Mouse (Mus musculus) liver, embryonic 16.5 days (tissue): ENCODE data around the gene Pabpc1l. TPM values are rescaled to one million over a fixed set of nuclear protein-coding genes. Genes with fewer than 3 reads are reported as not detected.

ENCODE experiments used
- ATAC-seq: fragments of 200-750 bp; cut with Nextera tagmentation; 2 replicates; pipeline ENCODE4 v1.8.0; 2017; ENCODE audit warnings: low read depth, mild to moderate bottlenecking, moderate number of reproducible peaks, moderate library complexity
- H3K27ac ChIP-seq: fragments of 300-500 bp; sonication (generic); 2 replicates; pipeline ENCODE4 v1.5.1; 2014; ENCODE audit warnings: mild to moderate bottlenecking, low read length
- H3K27me3 ChIP-seq: fragments of 300-500 bp; sonication (generic); 2 replicates; pipeline ENCODE4 v1.6.1; 2014; ENCODE audit warnings: low read depth, low read length, mixed read lengths; ENCODE audit not compliant: control insufficient read depth, insufficient read depth
- H3K36me3 ChIP-seq: fragments of 300-500 bp; sonication (generic); 2 replicates; pipeline ENCODE4 v1.6.1; 2014; ENCODE audit warnings: mild to moderate bottlenecking; ENCODE audit not compliant: control insufficient read depth, insufficient read depth
- H3K4me1 ChIP-seq: fragments of 300-500 bp; sonication (generic); 2 replicates; pipeline ENCODE4 v1.6.1; 2014; ENCODE audit warnings: low read depth, low read length, mixed read lengths; ENCODE audit not compliant: control insufficient read depth
- H3K4me2 ChIP-seq: fragments of 300-500 bp; sonication (generic); 2 replicates; pipeline ENCODE4 v1.6.1; 2014; ENCODE audit warnings: low read depth, low read length, mixed read lengths
- H3K4me3 ChIP-seq: fragments of 300-500 bp; sonication (generic); 2 replicates; pipeline ENCODE4 v1.5.1; 2014; ENCODE audit warnings: low read depth, mild to moderate bottlenecking, low read length
- H3K9ac ChIP-seq: fragments of 300-500 bp; sonication (generic); 2 replicates; pipeline ENCODE4 v1.6.1; 2014; ENCODE audit warnings: low read depth, low read length
- H3K9me3 ChIP-seq: fragments of 300-500 bp; sonication (generic); replicated peaks from 2 replicates; pipeline ENCODE4 v1.6.1; 2016; ENCODE audit warnings: low read length; ENCODE audit not compliant: control insufficient read depth
- WGBS: fragments of 180-500 bp; shearing (Covaris S2); extraction: QIAGEN DNeasy Blood & Tissue Kit; methylation state at CpG from one replicate; pipeline ENCODE4 v1.1.7; 2014; ENCODE audit not compliant: insufficient replicate concordance; 5-methylcytosine and 5-hydroxymethylcytosine counted together
- polyA plus RNA-seq: library from polyadenylated mRNA; unstranded; fragments of >200 nt; fragmentation: Nextera tagmentation; extraction: Ambion mirVana; gene quantifications from 2 replicates; pipeline ENCODE4 v1.2.1, GENCODE M21; 2015

Pabpc1l gene
- polyA plus RNA-seq, 1 experiment from 2014 or later = 0.34 TPM

DNA sequence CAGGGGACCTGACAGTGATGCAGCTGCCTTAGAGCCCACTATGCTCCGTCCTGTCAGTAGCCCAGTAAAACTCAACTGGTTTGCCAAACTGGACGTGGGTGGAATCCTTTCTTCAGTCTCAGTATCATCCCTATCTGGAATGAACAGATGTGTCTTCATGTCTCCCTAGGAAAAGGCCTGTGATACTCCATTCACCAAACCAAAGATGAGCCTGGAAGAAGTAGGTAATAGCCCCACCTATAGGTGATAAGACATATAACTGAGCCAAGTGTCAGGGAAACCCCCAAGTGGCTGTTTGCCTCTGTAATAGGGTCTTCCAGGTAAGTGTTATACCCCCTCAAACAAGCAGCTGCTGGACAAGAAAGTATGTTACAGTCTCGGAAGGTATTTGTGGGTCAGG, 6.3 kb upstream of the Pabpc1l start:
- Histone ChIP-seq H3K9me3 (no peaks in the 10 kb centered on the region), H3K36me3 (peaks cover 36% of the 10 kb centered on the region), H3K4me3 (no peak overlapping the region), H3K4me2 (no peak overlapping the region), H3K4me1 (no peaks in the 10 kb centered on the region), H3K27ac (no peak overlapping the region), H3K27me3 (no peaks in the 10 kb centered on the region), H3K9ac (no peak overlapping the region)
- no peak for ATAC-seq
- whole genome bisulfite sequencing = 62% methylated on average over 3 of the region's 3 CpGs

GRCm38 (mm10) chr2:164019943-164020342, 5.3 kb upstream of the Pabpc1l start:
- H3K4me2 ChIP-seq = no peak overlapping the region
- 62% methylated on average over 4 of the region's 4 CpGs for WGBS
- H3K27ac ChIP-seq = no peak overlapping the region

GRCm38 (mm10) chr2:164022104-164022503, 3.1 kb upstream of the Pabpc1l start:
- Histone ChIP-seq H3K27ac (no peak overlapping the region), H3K9ac (no peak overlapping the region), H3K4me1 (no peaks in the 10 kb centered on the region), H3K4me3 (no peak overlapping the region), H3K9me3 (no peaks in the 10 kb centered on the region), H3K36me3 (peaks cover 9% of the 10 kb centered on the region), H3K27me3 (no peaks in the 10 kb centered on the region), H3K4me2 (no peak overlapping the region)
- no peak for ATAC-seq
- WGBS = 26% methylated on average over 2 of the region's 2 CpGs

More at GRCm38 (mm10) chr2:164019943-164020342, 5.3 kb upstream of the Pabpc1l start:
- Histone ChIP-seq H3K4me1 (no peaks in the 10 kb centered on the region), H3K9ac (no peak overlapping the region), H3K36me3 (peaks cover 29% of the 10 kb centered on the region), H3K27me3 (no peaks in the 10 kb centered on the region), H3K4me3 (no peak overlapping the region), H3K9me3 (no peaks in the 10 kb centered on the region)
- no peak for ATAC-seq

DNA sequence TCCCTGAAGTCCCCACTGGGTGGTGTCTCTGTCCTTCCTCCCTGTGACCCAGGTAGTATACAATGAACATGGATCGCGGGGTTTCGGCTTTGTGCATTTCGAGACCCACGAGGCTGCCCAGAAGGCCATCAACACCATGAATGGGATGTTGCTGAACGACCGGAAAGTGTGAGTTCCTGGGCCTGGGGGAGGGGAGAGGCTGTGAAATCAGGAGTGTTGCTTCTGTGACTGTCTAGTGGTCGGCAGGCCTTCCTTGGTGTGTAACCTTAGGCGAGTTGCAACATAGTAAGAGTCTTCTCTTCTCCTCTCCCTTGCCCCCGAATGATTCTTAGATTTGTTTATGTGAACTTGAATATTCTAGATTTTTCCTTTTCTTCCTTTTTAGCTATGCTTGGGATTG, 5.9 kb downstream of the Pabpc1l start:
- Histone ChIP-seq H3K27ac (no peak overlapping the region), H3K4me3 (no peak overlapping the region), H3K9me3 (no peaks in the 10 kb centered on the region), H3K4me1 (no peaks in the 10 kb centered on the region), H3K4me2 (no peak overlapping the region), H3K36me3 (no peaks in the 10 kb centered on the region), H3K9ac (no peak overlapping the region), H3K27me3 (no peaks in the 10 kb centered on the region)
- WGBS = 57% methylated on average over 10 of the region's 10 CpGs
- ATAC-seq = no peak

- no peaks in the 10 kb centered on the region for H3K36me3 ChIP-seq
- no peaks in the 10 kb centered on the region for H3K4me1 ChIP-seq
- no peak overlapping the region for H3K4me3 ChIP-seq
- H3K27ac ChIP-seq = no peak overlapping the region
- H3K4me2 ChIP-seq = no peak overlapping the region
- H3K9me3 ChIP-seq = no peaks in the 10 kb centered on the region
- 62% methylated on average over 3 of the region's 3 CpGs for WGBS
- no peaks in the 10 kb centered on the region for H3K27me3 ChIP-seq
- H3K9ac ChIP-seq = no peak overlapping the region
- no peak for ATAC-seq
These were observed 7.7 kb downstream of the Pabpc1l start for GRCm38 (mm10) chr2:164032973-164033372.

DNA sequence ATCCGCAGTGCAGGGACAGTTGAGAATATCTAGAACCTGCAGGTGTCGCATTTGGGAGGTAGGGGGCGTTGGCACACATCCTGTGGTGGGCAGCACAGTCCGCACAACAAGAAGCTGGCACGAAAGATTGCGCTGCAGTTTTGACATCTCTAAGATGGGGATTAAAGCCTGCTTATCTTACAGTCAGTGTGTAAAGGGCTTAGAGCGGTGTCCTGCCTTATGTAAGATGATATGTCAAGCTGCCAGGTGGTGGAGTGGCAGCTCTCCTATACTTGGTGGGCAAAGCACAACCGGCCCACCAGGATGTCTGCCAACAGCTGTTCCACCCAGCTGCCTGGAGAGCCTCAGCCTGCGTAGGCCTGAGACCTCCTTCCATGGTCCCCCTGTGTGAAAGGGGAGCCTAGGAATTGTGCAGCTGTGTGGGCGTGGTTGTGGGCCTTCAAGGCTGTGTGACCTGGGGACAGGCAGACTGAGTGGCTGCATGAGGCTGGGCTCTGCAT, 11.3 kb downstream of the Pabpc1l start:
- no peak overlapping the region for H3K27ac ChIP-seq
- no peaks in the 10 kb centered on the region for H3K9me3 ChIP-seq
- H3K9ac ChIP-seq = no peak overlapping the region
- H3K36me3 ChIP-seq = no peaks in the 10 kb centered on the region
- H3K4me3 ChIP-seq = no peak overlapping the region
- WGBS = 23% methylated on average over 10 of the region's 10 CpGs
- no peak overlapping the region for H3K4me2 ChIP-seq
- H3K4me1 ChIP-seq = no peaks in the 10 kb centered on the region
- ATAC-seq = peak; percentile 22
- H3K27me3 ChIP-seq = no peaks in the 10 kb centered on the region

DNA sequence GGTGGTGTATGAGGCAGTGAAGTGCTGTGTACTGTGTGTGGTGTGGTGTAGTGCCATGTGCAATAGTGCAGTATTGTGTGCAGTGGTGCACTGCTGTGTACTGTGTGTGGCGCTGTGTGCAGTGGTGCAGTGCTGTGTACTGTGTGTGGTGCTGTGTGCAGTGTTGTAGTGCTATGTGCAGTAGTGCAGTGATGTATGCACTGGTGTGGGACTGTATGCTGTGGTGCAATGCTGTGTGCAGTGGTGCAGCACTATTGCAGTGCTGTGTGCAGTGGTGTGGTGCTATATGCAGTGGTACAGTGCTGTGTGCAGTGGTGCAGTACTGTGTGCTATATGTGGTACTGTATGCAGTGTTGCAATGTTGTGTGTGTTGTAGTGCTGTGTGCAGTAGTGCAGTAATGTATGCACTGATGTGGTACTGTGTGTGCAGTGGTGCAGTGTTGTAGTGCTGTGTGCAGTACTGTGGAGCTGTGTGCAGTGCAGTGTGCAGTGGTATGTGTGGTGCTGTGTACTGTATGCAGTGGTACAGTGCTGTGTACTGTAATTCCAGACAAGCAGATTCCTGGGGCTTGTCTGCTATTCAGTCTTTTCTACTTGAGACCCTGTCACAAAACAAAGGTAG, 13.3 kb downstream of the Pabpc1l start:
- ATAC-seq = peak; percentile 24
- H3K4me1 ChIP-seq = no peaks in the 10 kb centered on the region
- 59% methylated on average over 1 of the region's 1 CpGs for WGBS
- H3K4me2 ChIP-seq = no peak overlapping the region
- no peaks in the 10 kb centered on the region for H3K36me3 ChIP-seq
- H3K27ac ChIP-seq = no peak overlapping the region
- H3K9me3 ChIP-seq = no peaks in the 10 kb centered on the region
- no peak overlapping the region for H3K4me3 ChIP-seq
- no peak overlapping the region for H3K9ac ChIP-seq
- no peaks in the 10 kb centered on the region for H3K27me3 ChIP-seq

DNA sequence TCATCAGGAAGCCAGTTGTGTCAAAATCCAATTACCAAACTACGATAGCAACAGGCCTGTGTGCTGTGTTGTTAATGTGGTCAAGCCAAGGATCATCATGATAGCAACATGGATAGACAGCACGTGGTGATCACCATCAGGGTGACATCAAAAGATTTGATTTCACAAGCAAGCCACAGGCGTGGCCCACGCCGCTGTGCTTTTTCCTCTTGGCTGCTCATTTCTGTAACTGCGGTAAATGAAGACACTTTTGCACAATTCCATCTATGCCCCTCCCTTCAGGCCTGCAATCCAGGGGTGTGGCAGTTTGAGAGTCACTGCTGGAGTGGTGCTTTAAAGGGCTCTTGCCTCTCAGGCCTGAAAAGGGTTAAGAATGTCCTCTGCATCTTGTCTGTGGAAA, 15.7 kb downstream of the Pabpc1l start:
- Histone ChIP-seq H3K27me3 (no peaks in the 10 kb centered on the region), H3K9ac (no peak overlapping the region), H3K36me3 (no peaks in the 10 kb centered on the region), H3K4me2 (no peak overlapping the region), H3K9me3 (no peaks in the 10 kb centered on the region), H3K27ac (no peak overlapping the region), H3K4me3 (no peak overlapping the region), H3K4me1 (no peaks in the 10 kb centered on the region)
- ATAC-seq = peak; percentile 26; the same call in 1 of the 2 replicates
- 68% methylated on average over 6 of the region's 6 CpGs for WGBS

- H3K4me2 ChIP-seq = no peak overlapping the region
- ATAC-seq = no peak
- WGBS = 60% methylated on average over 2 of the region's 2 CpGs
- H3K27me3 ChIP-seq = no peaks in the 10 kb centered on the region
- no peaks in the 10 kb centered on the region for H3K9me3 ChIP-seq
- H3K27ac ChIP-seq = no peak overlapping the region
- H3K4me3 ChIP-seq = no peak overlapping the region
- no peaks in the 10 kb centered on the region for H3K4me1 ChIP-seq
- no peak overlapping the region for H3K9ac ChIP-seq
- H3K36me3 ChIP-seq = no peaks in the 10 kb centered on the region
These were observed 16.3 kb downstream of the Pabpc1l start for GRCm38 (mm10) chr2:164041523-164041922.
